Mouse (Mus musculus) megakaryocyte, embryonic 14.5 days (primary cell): ENCODE measurements around the gene Gpc3.

Experiments used
- FLI1 ChIP-seq: IDR thresholded peaks from 2 replicates; pipeline ENCODE4 v1.6.1; 2012; ENCODE audit warnings: low read length, inconsistent platforms, mixed read lengths
- GATA1 ChIP-seq: IDR thresholded peaks from 3 replicates; pipeline ENCODE4 v1.6.1; 2012; ENCODE audit warnings: mixed read lengths, low read length, inconsistent platforms, borderline replicate concordance

DNA sequence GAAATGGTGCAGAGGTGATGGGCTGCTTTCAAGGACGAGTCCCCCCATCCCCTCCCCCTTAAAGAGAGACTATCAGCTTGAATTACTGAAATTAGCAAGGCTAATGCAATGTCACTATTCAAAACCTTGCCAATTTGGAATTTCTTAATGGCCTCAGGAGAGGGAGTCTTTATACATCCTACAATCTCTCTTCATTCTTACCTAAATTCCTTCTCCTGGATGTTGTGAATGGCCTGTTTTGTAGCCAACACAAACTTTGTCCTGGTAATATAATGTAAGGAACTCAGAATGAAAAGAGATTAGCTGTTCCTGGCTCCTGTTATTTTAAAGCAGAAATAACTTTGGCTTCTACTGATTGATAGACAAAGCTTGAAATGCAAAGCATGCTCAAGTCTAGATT is 325.0 kb downstream of the Gpc3 start:
- no peak for TF ChIP-seq GATA1
- TF ChIP-seq FLI1 = no peak
